Mouse (Mus musculus): ENCODE results near the gene Pip4k2c. TPM values are rescaled to one million over a fixed set of nuclear protein-coding genes. Genes with fewer than 3 reads are reported as not detected.

Gene Pip4k2c
- total RNA-seq, 1 experiment, result 41.7 TPM

- Histone ChIP-seq H3K9ac (ENCODE audit: insufficient read depth, low read depth, low read length, poor library complexity, severe bottlenecking) (peak overlapping the region; percentile 77), H3K27ac (ENCODE audit: insufficient read depth, low read depth, low read length, poor library complexity, severe bottlenecking) (no peak overlapping the region), H3K4me3 (ENCODE audit: insufficient read depth in 1 of 2, low read depth in 1 of 2, low read length in 2 of 2, poor library complexity in 1 of 2, severe bottlenecking in 1 of 2) (peak overlapping the region; percentile 78 to 83), H3K36me3 (ENCODE audit: control insufficient read depth, insufficient read depth, low read length, poor library complexity, severe bottlenecking) (no peaks in the 10 kb centered on the region), H3K9me3 (ENCODE audit: control insufficient read depth, insufficient read depth, low read depth, low read length) (no peaks in the 10 kb centered on the region), H3K4me1 (ENCODE audit: control insufficient read depth in 2 of 2, insufficient read depth in 2 of 2, low read length in 2 of 2, poor library complexity in 1 of 2) (peaks cover 3 to 8% of the 10 kb centered on the region in 2 experiments; a peak in 2 of 4 replicates)
- in situ Hi-C loops (cut with MboI; ENCODE audit: low sequenced_read_pairs in 2 of 2, unreplicated experiment in 2 of 2), result no loop called here
- DNase-seq (ENCODE audit: low read depth, low spot score), result peak; percentile 79
- TF ChIP-seq ZNF384 (IDR thresholded peaks at IDR 0.05; ENCODE audit: low read depth, low read length) (no peak), HCFC1 (IDR thresholded peaks at IDR 0.05; ENCODE audit: borderline replicate concordance, insufficient read depth, low read length) (no peak), CHD2 (IDR thresholded peaks at IDR 0.05; ENCODE audit: low read depth, low read length) (no peak), MAFK (IDR thresholded peaks at IDR 0.05; ENCODE audit: insufficient read depth, low read depth, low read length) (no peak), ZC3H11A (IDR thresholded peaks at IDR 0.05; ENCODE audit: borderline replicate concordance, low read depth, low read length) (peak; percentile 5; the same call in 1 of the 2 replicates)
Measured at GRCm38 (mm10) chr10:127170837-127171272, 40.5 kb downstream of the Pip4k2c start.

GRCm38 (mm10) chr10:127170002-127170401 is 41.4 kb downstream of the Pip4k2c start:
- Histone ChIP-seq H3K4me3 (ENCODE audit: insufficient read depth in 1 of 2, low read depth in 1 of 2, low read length in 2 of 2, poor library complexity in 1 of 2, severe bottlenecking in 1 of 2) (peak overlapping the region; percentile 78 to 83), H3K9me3 (ENCODE audit: control insufficient read depth, insufficient read depth, low read depth, low read length) (no peaks in the 10 kb centered on the region), H3K27ac (ENCODE audit: insufficient read depth, low read depth, low read length, poor library complexity, severe bottlenecking) (no peak overlapping the region), H3K36me3 (ENCODE audit: control insufficient read depth, insufficient read depth, low read length, poor library complexity, severe bottlenecking) (no peaks in the 10 kb centered on the region), H3K9ac (ENCODE audit: insufficient read depth, low read depth, low read length, poor library complexity, severe bottlenecking) (peak overlapping the region; percentile 65), H3K4me1 (ENCODE audit: control insufficient read depth in 2 of 2, insufficient read depth in 2 of 2, low read length in 2 of 2, poor library complexity in 1 of 2) (peaks cover 3 to 8% of the 10 kb centered on the region in 2 experiments; a peak in 2 of 4 replicates)
- DNase-seq (ENCODE audit: low read depth, low spot score), result peak; percentile 48
- no peak for TF ChIP-seq ZC3H11A (IDR thresholded peaks at IDR 0.05; ENCODE audit: borderline replicate concordance, low read depth, low read length)
- TF ChIP-seq MAFK (IDR thresholded peaks at IDR 0.05; ENCODE audit: insufficient read depth, low read depth, low read length), result no peak
- TF ChIP-seq CHD2 (IDR thresholded peaks at IDR 0.05; ENCODE audit: low read depth, low read length), result no peak
- no peak for TF ChIP-seq ZNF384 (IDR thresholded peaks at IDR 0.05; ENCODE audit: low read depth, low read length)
- no peak for TF ChIP-seq HCFC1 (IDR thresholded peaks at IDR 0.05; ENCODE audit: borderline replicate concordance, insufficient read depth, low read length)
- in situ Hi-C loops (cut with MboI; ENCODE audit: low sequenced_read_pairs in 2 of 2, unreplicated experiment in 2 of 2), result no loop called here

- in situ Hi-C loops (cut with MboI; ENCODE audit: low sequenced_read_pairs in 2 of 2, unreplicated experiment in 2 of 2), result no loop called here
- Histone ChIP-seq H3K9me3 (ENCODE audit: control insufficient read depth, insufficient read depth, low read depth, low read length) (no peaks in the 10 kb centered on the region), H3K27ac (ENCODE audit: insufficient read depth, low read depth, low read length, poor library complexity, severe bottlenecking) (no peak overlapping the region), H3K36me3 (ENCODE audit: control insufficient read depth, insufficient read depth, low read length, poor library complexity, severe bottlenecking) (no peaks in the 10 kb centered on the region), H3K9ac (ENCODE audit: insufficient read depth, low read depth, low read length, poor library complexity, severe bottlenecking) (no peak overlapping the region), H3K4me1 (ENCODE audit: control insufficient read depth in 2 of 2, insufficient read depth in 2 of 2, low read length in 2 of 2, poor library complexity in 1 of 2) (peaks cover 5 to 10% of the 10 kb centered on the region in 2 experiments; a peak in 2 of 4 replicates), H3K4me3 (ENCODE audit: insufficient read depth in 1 of 2, low read depth in 1 of 2, low read length in 2 of 2, poor library complexity in 1 of 2, severe bottlenecking in 1 of 2) (no peak overlapping the region)
- no peak for DNase-seq (ENCODE audit: low read depth, low spot score)
- TF ChIP-seq ZC3H11A (IDR thresholded peaks at IDR 0.05; ENCODE audit: borderline replicate concordance, low read depth, low read length) (no peak), HCFC1 (IDR thresholded peaks at IDR 0.05; ENCODE audit: borderline replicate concordance, insufficient read depth, low read length) (no peak), ZNF384 (IDR thresholded peaks at IDR 0.05; ENCODE audit: low read depth, low read length) (no peak)
Measured at GRCm38 (mm10) chr10:127167614-127168192, 43.7 kb downstream of the Pip4k2c start.

DNA sequence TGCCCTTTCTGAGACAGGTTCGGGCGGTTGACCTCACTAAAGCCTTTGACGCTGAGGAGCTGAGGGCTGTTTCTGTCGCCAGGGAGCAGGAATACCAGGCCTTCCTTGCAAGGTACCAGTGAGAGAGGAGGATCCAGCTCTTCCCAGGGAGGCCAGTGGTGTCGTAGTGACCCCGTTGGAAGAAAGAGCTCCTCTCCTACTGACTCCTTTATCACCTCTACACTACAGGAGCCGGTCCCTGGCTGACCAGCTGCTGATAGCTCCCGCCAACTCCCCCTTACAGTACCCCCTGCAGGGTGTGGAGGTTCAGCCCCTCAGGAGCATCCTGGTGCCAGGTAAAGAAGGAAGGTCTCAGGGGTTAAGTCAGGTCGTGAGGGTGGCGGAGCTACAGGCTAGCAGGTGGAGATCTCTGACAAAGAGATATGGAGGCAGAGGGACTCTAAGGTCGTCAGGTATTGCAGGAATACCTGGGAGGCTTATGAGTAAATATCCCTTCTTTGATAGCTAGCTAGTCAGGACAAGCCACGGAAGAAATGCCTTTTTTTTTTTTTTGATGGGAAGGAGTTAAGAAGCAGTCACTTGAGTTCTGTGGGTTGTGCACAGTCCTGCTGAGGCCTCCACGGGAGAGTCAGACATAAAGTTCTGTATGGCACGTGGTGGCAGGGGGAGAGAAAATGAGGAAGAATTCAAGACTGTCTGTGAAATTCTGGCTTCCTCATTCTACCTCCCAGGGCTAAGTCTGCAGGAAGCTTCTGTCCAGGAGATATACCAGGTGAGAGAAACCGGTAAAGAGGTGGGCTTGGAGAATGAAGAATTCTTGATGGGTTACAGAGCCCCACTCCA is 44.4 kb downstream of the Pip4k2c start:
- in situ Hi-C loops (cut with MboI; ENCODE audit: low sequenced_read_pairs in 2 of 2, unreplicated experiment in 2 of 2), result no loop called here
- H3K4me1 ChIP-seq (ENCODE audit: control insufficient read depth in 2 of 2, insufficient read depth in 2 of 2, low read length in 2 of 2, poor library complexity in 1 of 2), result peaks cover 5 to 10% of the 10 kb centered on the region in 2 experiments; a peak in 2 of 4 replicates
- DNase-seq (ENCODE audit: low read depth, low spot score), result no peak

More for the DNA sequence above, 44.4 kb downstream of the Pip4k2c start:
- Histone ChIP-seq H3K4me3 (ENCODE audit: insufficient read depth in 1 of 2, low read depth in 1 of 2, low read length in 2 of 2, poor library complexity in 1 of 2, severe bottlenecking in 1 of 2) (no peak overlapping the region), H3K27ac (ENCODE audit: insufficient read depth, low read depth, low read length, poor library complexity, severe bottlenecking) (no peak overlapping the region), H3K36me3 (ENCODE audit: control insufficient read depth, insufficient read depth, low read length, poor library complexity, severe bottlenecking) (no peaks in the 10 kb centered on the region), H3K9ac (ENCODE audit: insufficient read depth, low read depth, low read length, poor library complexity, severe bottlenecking) (no peak overlapping the region), H3K9me3 (ENCODE audit: control insufficient read depth, insufficient read depth, low read depth, low read length) (no peaks in the 10 kb centered on the region)
- TF ChIP-seq ZC3H11A (IDR thresholded peaks at IDR 0.05; ENCODE audit: borderline replicate concordance, low read depth, low read length), result no peak
- no peak for TF ChIP-seq CHD2 (IDR thresholded peaks at IDR 0.05; ENCODE audit: low read depth, low read length)
- no peak for TF ChIP-seq HCFC1 (IDR thresholded peaks at IDR 0.05; ENCODE audit: borderline replicate concordance, insufficient read depth, low read length)
- TF ChIP-seq ZNF384 (IDR thresholded peaks at IDR 0.05; ENCODE audit: low read depth, low read length), result no peak

Data from ES-E14 (cell line).